ENCODE assay signal across 8 mouse cellular contexts in genomic region chr11:29373050-29373395, GRCm38 (mm10). TPM values are rescaled to one million over a fixed set of nuclear protein-coding genes. Genes with fewer than 3 reads are reported as not detected.
A peak's percentile ranks its signal among the peaks of the same experiment; 100 is the strongest.
DNase-seq lines count a peak whose midpoint lies in the region; ATAC-seq lines count a peak whose summit lies in the region.

No protein-coding gene starts in this region.

- 5% methylated on average over 11 of the region's 11 CpGs for WGBS in kidney, embryonic 16.5 days
- 6% methylated on average over 11 of the region's 11 CpGs for WGBS in embryonic facial prominence, embryonic 10.5 days

- H3K9ac ChIP-seq in kidney, embryonic 16.5 days (replicated peaks; ENCODE audit: low read length): peak overlapping the region; percentile 83

- H3K27ac ChIP-seq in kidney, embryonic 16.5 days (ENCODE audit: low read length): peak overlapping the region; percentile 50
- H3K27ac ChIP-seq in embryonic facial prominence, embryonic 10.5 days (replicated peaks): peak overlapping the region; percentile 98

- peak overlapping the region; percentile 76 for H3K4me3 ChIP-seq in kidney, embryonic 16.5 days (ENCODE audit: low read length)
- H3K4me3 ChIP-seq in embryonic facial prominence, embryonic 10.5 days: peak overlapping the region; percentile 94

- ATAC-seq in kidney, embryonic 16.5 days (ENCODE audit: low FRiP score, low TSS enrichment): no peak
- ATAC-seq in inflammation-experienced regulatory T-cells, adult 6 months: peak; percentile 22
- ATAC-seq in monocyte, adult 5-6 weeks (replicated peaks; ENCODE audit: insufficient number of reproducible peaks, low FRiP score, low TSS enrichment, poor library complexity, severe bottlenecking): peak; percentile 36

- H3K9me3 ChIP-seq in kidney, embryonic 16.5 days (ENCODE audit: low read length): no peaks in the 10 kb centered on the region
- no peaks in the 10 kb centered on the region for H3K9me3 ChIP-seq in embryonic facial prominence, embryonic 10.5 days

- no peak for DNase-seq in kidney, adult 18-20 months
- DNase-seq in embryonic facial prominence, embryonic 10.5 days (ENCODE audit: low spot score): no peak
- no peak for DNase-seq in ovary, postnatal 36 days (ENCODE audit: low spot score)
- DNase-seq in gastrocnemius, adult 18-20 months (ENCODE audit: low spot score): no peak
- DNase-seq in testis, postnatal 10 days (ENCODE audit: low spot score): no peak

- no peaks in the 10 kb centered on the region for H3K27me3 ChIP-seq in kidney, embryonic 16.5 days (ENCODE audit: insufficient read depth, low read length)
- no peaks in the 10 kb centered on the region for H3K27me3 ChIP-seq in embryonic facial prominence, embryonic 10.5 days (replicated peaks; ENCODE audit: low read depth, poor library complexity, severe bottlenecking)

- H3K4me2 ChIP-seq in kidney, embryonic 16.5 days (replicated peaks; ENCODE audit: low read depth, low read length): peak overlapping the region; percentile 74

- H3K36me3 ChIP-seq in kidney, embryonic 16.5 days (ENCODE audit: insufficient read depth, low read length): no peaks in the 10 kb centered on the region
- peaks cover 11% of the 10 kb centered on the region for H3K36me3 ChIP-seq in embryonic facial prominence, embryonic 10.5 days (replicated peaks)

- peaks cover 10% of the 10 kb centered on the region; the same call in 1 of the 2 replicates for H3K4me1 ChIP-seq in kidney, embryonic 16.5 days (ENCODE audit: insufficient read depth, low read length)
- peaks cover 11% of the 10 kb centered on the region for H3K4me1 ChIP-seq in embryonic facial prominence, embryonic 10.5 days

RNA-seq across cellular contexts. Expression of gene Ccdc88a, which starts 0.4 kb away (rescaled TPM):
- 21.4 and 25.7 TPM in 2 replicates for polyA plus RNA-seq in kidney, embryonic 16.5 days (2015; fragmentation: Nextera tagmentation; extraction: Ambion mirVana)
- 37.5 and 40.0 TPM in 2 replicates for polyA plus RNA-seq in embryonic facial prominence, embryonic 10.5 days (2016; fragmentation: Nextera tagmentation; extraction: Ambion mirVana)
- polyA plus RNA-seq in inflammation-experienced regulatory T-cells, adult 6 months (2017; shearing (Covaris generic)): 1 to 10 TPM in 2 of 3 experiments, under 1 TPM in 1; 0.93 to 1.3 (median 1.2) TPM
- 81.2 to 113 TPM (median 90.3 TPM) in 3 replicates for total RNA-seq in monocyte, adult 5-6 weeks (2017)
- 1 to 10 TPM; 2.2 to 2.3 TPM for total RNA-seq in gastrocnemius, adult 18-20 months (2021)
